Mouse (Mus musculus) gastrocnemius, postnatal 36 days (tissue): ENCODE measurements around the gene Miga1. TPM values are rescaled to one million over a fixed set of nuclear protein-coding genes. Genes with fewer than 3 reads are reported as not detected.

ENCODE experiments used
- DNase-seq, 2 experiments: peaks; one replicate each; pipeline ENCODE4 v3.0.0; 2022
- intact Hi-C: fragments of 180-260 bp; cut with DNase I; formaldehyde crosslinking; loops from one replicate; pipeline ENCODE4 v1.15.1; 2025
- total RNA-seq, 2 experiments: library from RNA; stranded (reverse); gene quantifications; 2 replicates each; pipeline ENCODE4 v1.2.3; 2021

The Miga1 gene
- total RNA-seq, 2 experiments from 2014 or later, result 3.2 to 5.8 TPM

DNA sequence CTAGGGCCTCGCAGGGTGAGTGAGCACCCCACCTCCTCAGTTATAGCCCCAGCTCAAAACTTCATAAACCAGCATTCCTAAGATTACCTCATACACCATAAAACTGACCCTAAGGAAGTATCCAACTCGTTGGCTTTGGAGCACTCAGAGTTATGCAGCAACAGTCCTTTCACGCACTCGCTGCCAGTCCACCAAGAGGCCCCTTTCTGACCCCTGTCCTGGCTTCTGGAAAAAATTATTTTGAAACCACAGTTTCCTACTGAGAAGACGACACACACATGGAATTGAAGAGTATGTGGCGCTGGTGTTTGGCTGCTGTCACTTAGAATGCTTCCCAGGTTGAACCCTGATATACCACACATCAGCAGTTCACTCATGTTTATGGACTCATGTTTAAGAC lies 48.3 kb downstream of the Miga1 start:
- no peak for DNase-seq
- intact Hi-C loops, result no loop called here

GRCm38 (mm10) chr3:152290175-152290798 lies 49.9 kb downstream of the Miga1 start:
- intact Hi-C loops, result no loop called here
- no peak for DNase-seq

GRCm38 (mm10) chr3:152288740-152289139 lies 51.5 kb downstream of the Miga1 start:
- peak in 1 of 2 experiments; percentile 52 for DNase-seq
- intact Hi-C loops, result no loop called here

GRCm38 (mm10) chr3:152288276-152288675 lies 51.9 kb downstream of the Miga1 start:
- intact Hi-C loops, result no loop called here
- DNase-seq, result no peak

DNA sequence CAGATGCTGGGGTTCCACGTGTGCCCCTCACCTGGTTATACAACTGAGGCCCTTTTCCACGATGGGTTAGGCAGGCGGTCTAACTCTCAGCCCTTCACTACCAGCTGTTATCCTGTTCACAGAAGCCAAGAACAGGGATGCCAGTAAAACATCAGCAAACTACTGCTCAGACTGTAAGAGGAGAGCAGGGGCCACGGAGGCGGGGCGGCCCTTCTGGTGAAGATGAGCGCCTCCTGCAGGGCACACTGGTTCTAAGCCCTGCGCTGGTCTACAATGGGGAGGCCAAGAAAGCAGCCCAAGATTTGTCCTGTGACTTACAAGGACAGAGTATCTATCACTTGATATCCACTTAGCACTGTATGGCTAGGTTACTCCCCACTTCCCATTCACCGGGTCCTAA lies 52.4 kb downstream of the Miga1 start:
- no peak for DNase-seq
- intact Hi-C loops, result no loop called here

GRCm38 (mm10) chr3:152284759-152285158 lies 55.4 kb downstream of the Miga1 start:
- intact Hi-C loops, result no loop called here
- DNase-seq, result no peak

- no peak for DNase-seq
- intact Hi-C loops, result no loop called here
Observed at GRCm38 (mm10) chr3:152284306-152284705, 55.9 kb downstream of the Miga1 start.

- intact Hi-C loops, result loop anchor here (2.0 kb wide), 1 partner anchor 15 kb away; the partner anchor contains the start of gene Nexn
- no peak for DNase-seq
Observed at GRCm38 (mm10) chr3:152282126-152282525, 58.1 kb downstream of the Miga1 start.

- intact Hi-C loops, result no loop called here
- no peak for DNase-seq
Observed at GRCm38 (mm10) chr3:152278431-152278830, 61.8 kb downstream of the Miga1 start.

- intact Hi-C loops, result no loop called here
- no peak for DNase-seq
Observed at GRCm38 (mm10) chr3:152277912-152278311, 62.3 kb downstream of the Miga1 start.

- intact Hi-C loops, result no loop called here
- DNase-seq, result no peak
Observed at GRCm38 (mm10) chr3:152276935-152277334, 63.3 kb downstream of the Miga1 start.

DNA sequence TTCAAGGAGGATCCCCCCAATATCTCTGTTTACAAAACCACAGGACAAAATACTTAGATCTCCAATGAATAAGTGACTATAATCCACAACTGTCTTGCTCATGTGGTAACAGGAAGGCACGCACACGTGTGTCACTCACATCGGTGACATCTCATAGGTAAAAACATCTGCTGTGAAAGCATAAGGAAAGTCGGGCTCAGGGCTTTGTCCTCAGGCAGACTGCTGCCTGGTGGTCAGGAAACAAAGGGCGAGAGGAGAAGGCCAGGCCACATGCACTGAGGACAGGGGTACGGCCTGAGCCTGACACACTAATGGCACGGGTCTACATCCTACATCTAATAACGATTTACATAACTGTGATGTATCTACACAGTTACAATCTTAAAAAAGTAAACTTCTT lies 65.2 kb downstream of the Miga1 start:
- intact Hi-C loops, result no loop called here
- no peak for DNase-seq

- DNase-seq, result no peak
- intact Hi-C loops, result no loop called here
Observed at GRCm38 (mm10) chr3:152272974-152273685, 67.1 kb downstream of the Miga1 start.

DNA sequence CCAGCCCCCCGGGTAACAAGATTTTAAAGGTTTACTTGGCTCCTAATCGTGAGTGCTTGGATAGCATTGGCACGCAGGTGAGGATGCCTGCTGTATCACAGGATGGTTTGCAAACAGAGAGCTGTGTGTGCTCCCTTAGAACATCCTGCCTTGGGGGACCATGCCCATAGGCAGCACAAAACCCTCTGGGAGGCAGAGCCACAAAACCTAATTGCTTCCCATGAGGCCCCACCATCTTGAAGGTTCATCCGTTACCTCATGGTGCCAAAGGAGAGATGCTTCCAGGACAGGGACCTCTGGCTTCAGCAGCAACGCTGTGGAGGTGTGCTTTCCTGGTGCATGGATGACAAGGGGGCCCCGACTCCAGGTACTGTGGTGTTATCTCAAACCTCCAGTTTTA lies 68.3 kb downstream of the Miga1 start:
- DNase-seq, result no peak

GRCm38 (mm10) chr3:152271071-152271710 lies 69.0 kb downstream of the Miga1 start:
- DNase-seq, result no peak
- intact Hi-C loops, result no loop called here

More for the DNA sequence above, 68.3 kb downstream of the Miga1 start:
- intact Hi-C loops, result no loop called here

DNA sequence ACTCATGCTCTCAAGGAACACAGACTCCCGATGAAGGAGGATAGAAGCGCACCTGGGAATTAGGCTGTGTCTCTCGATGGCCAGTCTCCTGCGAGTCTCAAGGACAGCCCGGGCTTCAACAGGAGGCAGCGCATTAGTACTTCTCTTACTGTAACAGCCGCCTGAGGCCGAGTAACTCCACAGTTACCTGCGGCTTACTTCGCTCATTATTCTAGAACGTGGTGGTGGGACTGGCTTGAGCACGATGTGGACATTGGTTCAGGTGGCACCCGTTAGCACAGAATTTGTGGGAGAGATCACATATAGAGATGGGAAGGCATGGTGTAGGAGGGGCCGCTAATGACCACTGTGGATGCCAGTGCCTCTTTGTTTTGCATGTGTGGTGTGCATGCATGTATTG lies 72.1 kb downstream of the Miga1 start:
- no peak for DNase-seq
- intact Hi-C loops, result no loop called here

GRCm38 (mm10) chr3:152266036-152266421 lies 74.2 kb downstream of the Miga1 start, which contains the start of gene Nexn:
TSS of gene Nexn (minus strand) at chr3:152266350.
- no peak for DNase-seq
- intact Hi-C loops, result loop anchor here (2.0 kb wide), 1 partner anchor 17 kb away; no protein-coding TSS in a partner anchor

- peak; percentile 76 for DNase-seq
- intact Hi-C loops, result loop anchor here (2.0 kb wide), 2 partner anchors 17 to 39 kb away; no protein-coding TSS in a partner anchor
Observed at GRCm38 (mm10) chr3:152265351-152266035, 74.7 kb downstream of the Miga1 start.

- DNase-seq, result no peak
- intact Hi-C loops, result loop anchor here (2.0 kb wide), 1 partner anchor 40 kb away; no protein-coding TSS in a partner anchor
Observed at GRCm38 (mm10) chr3:152264830-152265229, 75.4 kb downstream of the Miga1 start.

DNA sequence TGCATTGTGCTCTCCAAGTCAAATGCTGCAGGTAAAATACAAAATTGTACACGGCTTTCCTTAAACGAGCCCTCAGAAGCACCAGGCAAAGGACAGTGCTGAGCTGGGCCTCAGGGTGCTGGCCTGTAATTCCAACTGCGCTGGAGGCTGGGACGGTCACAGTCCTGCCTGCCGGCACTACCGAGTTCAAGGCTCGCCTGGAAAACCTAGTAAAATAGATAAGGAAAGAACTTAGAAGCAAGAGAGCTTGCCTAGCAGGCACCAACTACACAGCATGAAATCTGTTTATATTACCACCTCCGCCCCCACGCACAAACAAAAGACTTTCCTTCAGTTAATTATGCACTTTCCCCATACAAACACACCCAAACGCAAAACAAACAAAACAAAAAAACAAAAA lies 75.8 kb downstream of the Miga1 start:
- intact Hi-C loops, result loop anchor here (2.0 kb wide), 1 partner anchor 40 kb away; no protein-coding TSS in a partner anchor
- DNase-seq, result no peak

GRCm38 (mm10) chr3:152261948-152262347 lies 78.3 kb downstream of the Miga1 start:
- intact Hi-C loops, result no loop called here
- no peak for DNase-seq
